Mouse (Mus musculus): ENCODE data around the gene Spdye4a. TPM values are rescaled to one million over a fixed set of nuclear protein-coding genes. Genes with fewer than 3 reads are reported as not detected.
A peak's percentile ranks its signal among the peaks of the same experiment; 100 is the strongest.

Gene Spdye4a
- polyA plus RNA-seq, 1 experiment: not detected

DNA sequence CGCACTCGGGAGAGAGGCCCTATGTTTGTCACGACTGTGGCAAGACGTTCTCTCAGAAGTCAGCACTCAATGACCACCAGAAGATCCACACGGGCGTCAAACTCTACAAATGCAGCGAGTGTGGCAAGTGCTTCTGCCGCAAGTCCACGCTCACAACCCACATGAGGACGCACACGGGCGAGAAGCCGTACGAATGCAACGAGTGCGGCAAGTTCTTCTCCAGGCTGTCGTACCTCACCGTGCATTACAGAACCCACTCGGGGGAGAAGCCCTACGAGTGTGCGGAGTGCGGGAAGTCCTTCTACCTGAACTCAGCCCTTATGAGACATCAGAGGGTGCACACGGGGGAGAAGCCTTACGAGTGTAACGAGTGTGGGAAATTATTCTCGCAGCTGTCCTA, 18.2 kb upstream of the Spdye4a start:
- TF ChIP-seq POLR2A (IDR thresholded peaks at IDR 0.05; ENCODE audit: low read depth, low read length) (no peak), CTCF (IDR thresholded peaks at IDR 0.05; ENCODE audit: extremely low read depth, insufficient read depth, insufficient read length, insufficient replicate concordance) (no peak)
- no peaks in the 10 kb centered on the region for H3K4me1 ChIP-seq (ENCODE audit: control insufficient read depth, insufficient read depth, insufficient read length)
- no peak for DNase-seq (ENCODE audit: low read depth in 1 of 2, low spot score in 2 of 2)
- peaks cover 51% of the 10 kb centered on the region for H3K36me3 ChIP-seq (ENCODE audit: control insufficient read depth, insufficient read depth, low read length)
- no peaks in the 10 kb centered on the region for H3K27me3 ChIP-seq (ENCODE audit: control insufficient read depth, insufficient read depth, low read length)
- no peak overlapping the region for H3K4me3 ChIP-seq (ENCODE audit: extremely low read depth, insufficient read depth, insufficient read length)
- WGBS: 94% methylated on average over 26 of the region's 26 CpGs
- no peak overlapping the region for H3K27ac ChIP-seq (ENCODE audit: insufficient read depth, low read length)

DNA sequence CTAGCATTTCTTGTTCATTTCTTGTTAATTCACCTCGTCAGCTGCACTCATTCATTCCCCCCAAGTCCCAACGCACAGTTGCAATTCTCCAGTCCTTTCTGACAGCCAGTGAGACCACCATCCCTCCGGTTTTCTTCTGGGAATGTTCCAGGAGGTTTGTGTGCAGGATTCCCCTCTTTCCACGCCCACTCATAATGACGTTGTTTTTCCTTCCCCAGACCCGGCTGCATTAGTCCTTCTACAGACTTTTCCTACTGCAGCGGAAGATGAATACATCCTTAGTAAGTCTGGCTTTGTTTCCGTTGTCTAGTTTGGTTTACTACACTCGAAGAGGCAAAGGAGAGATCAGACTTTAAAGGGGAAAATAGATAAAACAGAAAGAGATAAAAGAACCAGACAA, 9.3 kb upstream of the Spdye4a start:
- TF ChIP-seq POLR2A (IDR thresholded peaks at IDR 0.05; ENCODE audit: low read depth, low read length) (no peak), CTCF (IDR thresholded peaks at IDR 0.05; ENCODE audit: extremely low read depth, insufficient read depth, insufficient read length, insufficient replicate concordance) (no peak)
- no peaks in the 10 kb centered on the region for H3K27me3 ChIP-seq (ENCODE audit: control insufficient read depth, insufficient read depth, low read length)
- H3K27ac ChIP-seq (ENCODE audit: insufficient read depth, low read length): no peak overlapping the region
- peaks cover 6% of the 10 kb centered on the region for H3K36me3 ChIP-seq (ENCODE audit: control insufficient read depth, insufficient read depth, low read length)
- no peak for DNase-seq (ENCODE audit: low read depth in 1 of 2, low spot score in 2 of 2)
- WGBS: 62% methylated on average over 9 of the region's 9 CpGs
- H3K4me3 ChIP-seq (ENCODE audit: extremely low read depth, insufficient read depth, insufficient read length): no peak overlapping the region
- no peaks in the 10 kb centered on the region; the same call in 1 of the 2 replicates for H3K4me1 ChIP-seq (ENCODE audit: control insufficient read depth, insufficient read depth, insufficient read length)

DNA sequence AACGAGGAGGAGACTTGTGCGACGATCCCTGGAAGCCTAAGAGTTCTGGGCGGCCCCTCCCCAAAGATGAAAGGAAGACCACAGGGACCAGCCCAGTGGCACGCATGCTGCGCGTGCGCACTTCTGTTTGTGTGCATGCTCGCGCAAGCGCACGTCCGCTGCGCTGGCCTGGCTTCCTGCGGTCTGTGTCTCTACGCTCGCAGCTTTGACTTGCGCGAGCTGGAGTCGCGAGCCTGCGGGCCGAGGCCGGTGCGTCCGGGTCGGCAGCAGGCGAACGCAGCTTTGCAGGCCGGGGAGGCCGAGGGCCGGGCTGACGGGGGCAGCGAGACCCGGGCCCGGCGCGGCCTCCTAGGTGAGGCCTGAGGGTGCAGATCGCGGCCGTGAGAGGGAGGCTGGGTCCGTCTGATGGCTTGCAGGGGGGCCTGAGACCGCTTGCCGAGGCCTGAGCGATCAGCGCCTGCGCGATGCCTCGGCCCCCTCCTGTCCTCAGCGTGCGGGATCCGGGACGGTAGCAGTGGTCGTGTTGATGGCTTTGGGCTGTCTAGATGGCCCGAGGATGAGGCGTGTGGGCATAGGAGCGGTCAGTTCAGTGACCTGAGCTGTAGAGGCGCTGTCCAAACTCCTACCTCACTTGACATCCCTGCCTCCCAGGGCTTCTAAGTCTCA, 8.5 kb upstream of the Spdye4a start, which contains the start of gene Zfp12:
Zfp12 (plus strand) TSS at position 136 of the 666 bp plus-strand sequence.
- Histone ChIP-seq H3K4me1 (ENCODE audit: control insufficient read depth, insufficient read depth, insufficient read length) (no peaks in the 10 kb centered on the region; the same call in 1 of the 2 replicates), H3K27me3 (ENCODE audit: control insufficient read depth, insufficient read depth, low read length) (no peaks in the 10 kb centered on the region), H3K4me3 (ENCODE audit: extremely low read depth, insufficient read depth, insufficient read length) (peak within 1 kb of the TSS; percentile 78), H3K36me3 (ENCODE audit: control insufficient read depth, insufficient read depth, low read length) (peaks cover 3% of the 10 kb centered on the region), H3K27ac (ENCODE audit: insufficient read depth, low read length) (peak within 1 kb of the TSS; percentile 77)
- no peak for TF ChIP-seq CTCF (IDR thresholded peaks at IDR 0.05; ENCODE audit: extremely low read depth, insufficient read depth, insufficient read length, insufficient replicate concordance)
- TF ChIP-seq POLR2A (IDR thresholded peaks at IDR 0.05; ENCODE audit: low read depth, low read length): peak; percentile 76; the same call in 1 of the 2 replicates
- under 1% methylated on average over 58 of the region's 58 CpGs for WGBS
- DNase-seq (ENCODE audit: low read depth in 1 of 2, low spot score in 2 of 2): peak; percentile 82 to 88

DNA sequence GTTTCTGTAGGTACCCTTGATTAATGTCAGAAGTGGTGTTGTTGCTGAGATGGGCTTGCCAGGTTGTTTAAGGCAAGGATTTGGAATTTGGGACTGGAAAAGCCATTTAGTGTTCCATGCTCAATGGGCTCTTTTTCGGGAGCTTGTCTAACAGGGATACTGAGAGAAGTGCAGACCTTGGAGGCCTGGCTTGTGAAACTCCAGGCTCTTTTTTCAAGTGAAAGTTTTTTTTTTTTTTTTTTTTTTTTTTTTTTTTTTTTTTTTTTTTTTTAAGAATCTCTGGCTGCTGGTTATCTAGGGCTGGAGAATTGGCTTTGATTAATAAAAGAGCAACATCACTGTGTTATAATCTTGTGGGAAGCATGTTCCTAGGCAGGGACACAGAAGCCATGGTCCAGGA, 4.4 kb downstream of the Spdye4a start:
- Histone ChIP-seq H3K27ac (ENCODE audit: insufficient read depth, low read length) (no peak overlapping the region), H3K4me1 (ENCODE audit: control insufficient read depth, insufficient read depth, insufficient read length) (no peaks in the 10 kb centered on the region), H3K36me3 (ENCODE audit: control insufficient read depth, insufficient read depth, low read length) (no peaks in the 10 kb centered on the region), H3K4me3 (ENCODE audit: extremely low read depth, insufficient read depth, insufficient read length) (no peak overlapping the region), H3K27me3 (ENCODE audit: control insufficient read depth, insufficient read depth, low read length) (0 out of 2 replicates have a peak, but pooled peaks cover 2% of the 10 kb centered on the region)
- DNase-seq (ENCODE audit: low read depth in 1 of 2, low spot score in 2 of 2): no peak
- TF ChIP-seq CTCF (IDR thresholded peaks at IDR 0.05; ENCODE audit: extremely low read depth, insufficient read depth, insufficient read length, insufficient replicate concordance) (no peak), POLR2A (IDR thresholded peaks at IDR 0.05; ENCODE audit: low read depth, low read length) (no peak)
- WGBS: 78% methylated on average over 1 of the region's 1 CpGs

DNA sequence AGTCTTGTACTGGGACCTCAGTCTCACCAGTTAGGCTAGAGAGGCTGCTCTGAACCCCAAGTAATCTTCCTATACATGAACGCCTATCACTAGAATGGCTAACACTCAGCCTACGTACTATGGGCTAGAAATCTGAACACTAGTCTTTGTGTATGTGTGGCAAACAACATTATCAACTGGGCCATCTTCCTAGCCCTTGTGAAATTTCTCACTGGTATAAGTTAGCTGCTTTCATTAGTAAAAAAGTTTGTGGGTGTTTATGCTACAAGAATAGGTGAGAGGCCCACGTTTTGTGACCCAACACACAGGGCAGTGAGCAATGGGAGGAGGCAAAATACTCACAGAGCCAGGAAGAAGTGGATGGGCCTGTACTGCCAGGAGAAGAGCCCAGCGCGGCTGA, 5.7 kb downstream of the Spdye4a start:
- no peaks in the 10 kb centered on the region for H3K36me3 ChIP-seq (ENCODE audit: control insufficient read depth, insufficient read depth, low read length)
- no peak for TF ChIP-seq CTCF (IDR thresholded peaks at IDR 0.05; ENCODE audit: extremely low read depth, insufficient read depth, insufficient read length, insufficient replicate concordance)
- TF ChIP-seq POLR2A (IDR thresholded peaks at IDR 0.05; ENCODE audit: low read depth, low read length): no peak
- H3K4me3 ChIP-seq (ENCODE audit: extremely low read depth, insufficient read depth, insufficient read length): no peak overlapping the region
- 73% methylated on average over 5 of the region's 5 CpGs for WGBS
- H3K27ac ChIP-seq (ENCODE audit: insufficient read depth, low read length): no peak overlapping the region
- H3K27me3 ChIP-seq (ENCODE audit: control insufficient read depth, insufficient read depth, low read length): 0 out of 2 replicates have a peak, but pooled peaks cover 2% of the 10 kb centered on the region
- no peaks in the 10 kb centered on the region for H3K4me1 ChIP-seq (ENCODE audit: control insufficient read depth, insufficient read depth, insufficient read length)
- DNase-seq (ENCODE audit: low read depth in 1 of 2, low spot score in 2 of 2): no peak

DNA sequence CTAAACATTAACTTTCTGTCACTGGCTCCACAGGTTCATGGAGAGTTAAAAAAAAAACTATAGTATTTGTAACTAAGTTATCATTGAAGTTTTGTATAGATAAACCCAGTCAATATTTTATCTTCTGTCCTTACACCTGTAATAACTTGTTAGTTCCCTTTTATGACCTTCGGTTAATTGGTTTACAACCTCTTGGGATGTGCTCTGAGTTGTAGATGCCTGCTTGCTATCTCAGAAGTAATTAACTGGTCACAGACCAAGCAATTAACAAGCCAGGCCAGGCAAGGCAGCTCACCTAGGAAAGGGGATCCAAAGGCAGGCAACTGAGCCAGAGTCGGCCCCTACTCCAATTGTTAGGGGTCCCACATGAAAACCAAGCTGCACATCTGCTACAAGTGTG, 12.9 kb downstream of the Spdye4a start:
- 62% methylated on average over 2 of the region's 2 CpGs for WGBS
- H3K36me3 ChIP-seq (ENCODE audit: control insufficient read depth, insufficient read depth, low read length): no peaks in the 10 kb centered on the region
- TF ChIP-seq CTCF (IDR thresholded peaks at IDR 0.05; ENCODE audit: extremely low read depth, insufficient read depth, insufficient read length, insufficient replicate concordance) (no peak), POLR2A (IDR thresholded peaks at IDR 0.05; ENCODE audit: low read depth, low read length) (no peak)
- no peak for DNase-seq (ENCODE audit: low read depth in 1 of 2, low spot score in 2 of 2)
- no peaks in the 10 kb centered on the region for H3K27me3 ChIP-seq (ENCODE audit: control insufficient read depth, insufficient read depth, low read length)
- no peak overlapping the region for H3K27ac ChIP-seq (ENCODE audit: insufficient read depth, low read length)
- H3K4me1 ChIP-seq (ENCODE audit: control insufficient read depth, insufficient read depth, insufficient read length): no peaks in the 10 kb centered on the region
- H3K4me3 ChIP-seq (ENCODE audit: extremely low read depth, insufficient read depth, insufficient read length): no peak overlapping the region

DNA sequence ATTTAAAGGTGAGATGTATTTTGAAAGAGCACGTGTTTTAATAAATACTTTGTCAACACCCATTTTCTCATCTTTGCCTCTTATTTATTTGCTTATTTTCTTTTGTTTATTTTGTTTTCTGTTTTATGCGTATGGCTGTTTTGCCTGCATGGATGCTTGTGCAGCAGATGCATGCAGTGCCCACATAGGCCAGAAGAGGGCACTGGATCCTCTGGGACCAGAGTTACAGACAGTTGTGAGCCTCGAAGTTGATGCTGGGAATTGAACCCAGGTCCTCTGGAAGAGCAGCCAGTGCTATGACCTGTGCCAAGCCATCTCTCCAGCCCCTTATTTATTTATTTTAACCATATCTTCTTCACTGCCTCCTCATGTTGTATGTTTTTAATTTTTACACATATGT, 21.7 kb downstream of the Spdye4a start:
- WGBS: 76% methylated on average over 3 of the region's 3 CpGs
- no peak overlapping the region for H3K4me3 ChIP-seq (ENCODE audit: extremely low read depth, insufficient read depth, insufficient read length)
- no peak overlapping the region for H3K27ac ChIP-seq (ENCODE audit: insufficient read depth, low read length)
- no peak for TF ChIP-seq CTCF (IDR thresholded peaks at IDR 0.05; ENCODE audit: extremely low read depth, insufficient read depth, insufficient read length, insufficient replicate concordance)
- no peak for TF ChIP-seq POLR2A (IDR thresholded peaks at IDR 0.05; ENCODE audit: low read depth, low read length)
- H3K4me1 ChIP-seq (ENCODE audit: control insufficient read depth, insufficient read depth, insufficient read length): no peaks in the 10 kb centered on the region
- no peaks in the 10 kb centered on the region for H3K27me3 ChIP-seq (ENCODE audit: control insufficient read depth, insufficient read depth, low read length)
- DNase-seq (ENCODE audit: low read depth in 1 of 2, low spot score in 2 of 2): no peak
- no peaks in the 10 kb centered on the region for H3K36me3 ChIP-seq (ENCODE audit: control insufficient read depth, insufficient read depth, low read length)

All from spleen, adult 2 months (tissue).